Mouse (Mus musculus): ENCODE measurements around the gene Ptprn2. TPM values are rescaled to one million over a fixed set of nuclear protein-coding genes. Genes with fewer than 3 reads are reported as not detected.

The Ptprn2 gene
- total and polyA plus RNA-seq, 3 experiments: 0.22 TPM; not detected in 2

DNA sequence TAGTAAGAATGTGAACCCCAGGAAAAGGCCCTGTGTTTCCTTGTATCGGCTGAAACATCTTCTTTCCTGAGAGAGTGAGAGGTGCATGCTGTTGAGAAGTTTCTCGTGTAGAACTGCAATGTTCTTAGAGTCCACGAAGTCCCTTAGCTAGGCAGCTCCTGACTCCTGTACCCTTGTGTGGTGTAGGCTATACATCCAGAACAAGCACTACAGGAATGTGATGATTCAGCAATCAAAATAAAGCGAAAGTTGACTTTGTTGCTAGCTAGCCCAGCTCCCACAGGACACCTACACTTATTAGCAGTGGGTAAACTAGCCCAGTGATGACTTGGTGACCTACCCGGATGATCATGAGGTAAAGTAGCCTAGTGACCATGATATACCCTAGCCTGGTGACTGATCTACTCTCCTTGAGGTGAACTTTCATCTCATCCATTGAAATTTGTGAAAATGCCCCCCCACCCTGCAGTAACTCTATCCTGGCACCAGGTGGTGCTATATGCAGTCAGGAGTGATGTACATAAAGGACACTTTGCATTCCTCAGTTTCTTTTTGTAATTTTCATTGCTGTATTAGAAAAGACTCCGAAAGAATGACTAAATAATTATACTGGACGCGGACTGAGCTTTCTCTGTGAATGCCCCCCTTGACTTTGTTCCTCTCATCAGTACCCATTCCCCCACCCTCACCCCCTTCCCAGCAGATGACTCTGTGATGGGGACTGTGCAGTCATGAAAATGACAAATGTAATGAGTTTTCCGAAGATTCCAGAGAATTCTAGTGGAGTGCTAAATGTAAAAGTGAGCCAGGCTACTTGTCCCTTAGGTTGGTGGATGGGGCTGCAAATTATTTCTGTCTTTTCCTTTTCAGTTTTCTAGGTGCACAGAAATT is 140.1 kb downstream of the Ptprn2 start:
- Histone ChIP-seq H3K9me3 (replicated peaks) (peaks cover 17% of the 10 kb centered on the region), H3K4me3 (ENCODE audit: low read depth, low read length) (no peak overlapping the region), H3K36me3 (replicated peaks) (no peaks in the 10 kb centered on the region), H3K4me1 (ENCODE audit: insufficient read depth, low read depth, low read length) (no peaks in the 10 kb centered on the region), H3K27me3 (ENCODE audit: insufficient read depth, low read length) (no peaks in the 10 kb centered on the region)
- TF ChIP-seq CTCF (IDR thresholded peaks at IDR 0.05; ENCODE audit: low read depth, low read length) (peak; percentile 64; the same call in 1 of the 2 replicates), TAL1 (conservative IDR thresholded peaks at IDR 0.05; ENCODE audit: low read depth, low read length) (no peak)
- DNase-seq (ENCODE audit: low spot score) (no peak), ATAC-seq (ENCODE audit: extremely low read depth, insufficient number of reproducible peaks, low FRiP score, poor library complexity, severe bottlenecking) (0 out of 2 replicates have a peak, but pooled peaks have one; percentile 23)

DNA sequence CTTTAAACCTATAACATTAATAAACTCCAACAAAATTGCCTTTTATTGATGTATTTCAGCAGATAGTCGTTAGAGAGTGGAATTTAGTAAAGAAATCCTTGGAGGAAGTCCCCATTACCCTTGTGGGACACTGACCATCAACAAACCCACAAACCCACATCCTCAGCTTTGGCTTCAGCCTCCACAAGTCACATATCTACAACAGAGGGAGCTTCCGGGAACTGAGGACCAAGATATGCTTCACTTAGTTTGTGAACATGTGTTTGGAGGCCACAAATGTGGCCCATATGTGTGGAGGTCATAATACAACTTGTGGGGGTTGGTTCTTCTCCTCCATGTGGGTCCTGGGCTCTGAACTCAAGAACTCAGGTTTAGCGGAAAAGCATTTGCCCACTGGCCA is 143.5 kb downstream of the Ptprn2 start:
- Histone ChIP-seq H3K4me3 (ENCODE audit: low read depth, low read length) (no peak overlapping the region), H3K9me3 (replicated peaks) (peaks cover 20% of the 10 kb centered on the region), H3K27me3 (ENCODE audit: insufficient read depth, low read length) (no peaks in the 10 kb centered on the region), H3K4me1 (ENCODE audit: insufficient read depth, low read depth, low read length) (no peaks in the 10 kb centered on the region), H3K36me3 (replicated peaks) (no peaks in the 10 kb centered on the region)
- TF ChIP-seq POLR2AphosphoS5 (IDR thresholded peaks at IDR 0.05; ENCODE audit: insufficient replicate concordance, low read depth, low read length): no peak
- no peak for TF ChIP-seq GATA2 (IDR thresholded peaks at IDR 0.05; ENCODE audit: borderline replicate concordance, low read depth, low read length)
- no peak for TF ChIP-seq CTCF (IDR thresholded peaks at IDR 0.05; ENCODE audit: low read depth, low read length)
- no peak for TF ChIP-seq TAL1 (conservative IDR thresholded peaks at IDR 0.05; ENCODE audit: low read depth, low read length)
- TF ChIP-seq GATA1 (IDR thresholded peaks at IDR 0.05; ENCODE audit: borderline replicate concordance, low read length): no peak
- DNase-seq (ENCODE audit: low spot score) (no peak), ATAC-seq (ENCODE audit: extremely low read depth, insufficient number of reproducible peaks, low FRiP score, poor library complexity, severe bottlenecking) (no peak)

DNA sequence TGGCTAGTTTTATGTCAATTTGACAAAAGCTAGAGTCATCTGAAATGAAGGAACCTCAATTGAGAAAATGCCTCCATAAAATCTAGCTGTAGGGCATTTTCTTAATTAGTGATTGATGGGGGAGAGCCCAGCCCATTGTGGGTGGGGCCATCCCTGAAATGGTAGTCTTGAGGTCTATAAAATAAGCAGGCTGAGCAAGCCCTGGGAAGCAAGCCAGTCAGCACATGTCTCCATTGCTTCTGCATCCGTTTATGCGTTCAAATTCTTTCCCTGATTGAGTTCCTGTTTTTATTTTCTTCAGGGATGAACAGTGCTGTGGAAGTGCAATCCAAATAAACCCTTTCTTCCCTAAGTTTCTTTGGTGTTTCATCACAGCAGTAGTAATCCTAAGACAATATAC is 152.0 kb downstream of the Ptprn2 start:
- no peaks in the 10 kb centered on the region for H3K36me3 ChIP-seq (replicated peaks)
- H3K4me1 ChIP-seq (ENCODE audit: insufficient read depth, low read depth, low read length): no peaks in the 10 kb centered on the region
- H3K9me3 ChIP-seq (replicated peaks): peaks cover 21% of the 10 kb centered on the region
- TF ChIP-seq GATA2 (IDR thresholded peaks at IDR 0.05; ENCODE audit: borderline replicate concordance, low read depth, low read length) (no peak), POLR2AphosphoS5 (IDR thresholded peaks at IDR 0.05; ENCODE audit: insufficient replicate concordance, low read depth, low read length) (no peak), GATA1 (IDR thresholded peaks at IDR 0.05; ENCODE audit: borderline replicate concordance, low read length) (no peak), TAL1 (conservative IDR thresholded peaks at IDR 0.05; ENCODE audit: low read depth, low read length) (no peak), CTCF (IDR thresholded peaks at IDR 0.05; ENCODE audit: low read depth, low read length) (no peak)
- H3K27me3 ChIP-seq (ENCODE audit: insufficient read depth, low read length): no peaks in the 10 kb centered on the region
- no peak overlapping the region for H3K4me3 ChIP-seq (ENCODE audit: low read depth, low read length)
- DNase-seq (ENCODE audit: low spot score): no peak
- ATAC-seq (ENCODE audit: extremely low read depth, insufficient number of reproducible peaks, low FRiP score, poor library complexity, severe bottlenecking): no peak

DNA sequence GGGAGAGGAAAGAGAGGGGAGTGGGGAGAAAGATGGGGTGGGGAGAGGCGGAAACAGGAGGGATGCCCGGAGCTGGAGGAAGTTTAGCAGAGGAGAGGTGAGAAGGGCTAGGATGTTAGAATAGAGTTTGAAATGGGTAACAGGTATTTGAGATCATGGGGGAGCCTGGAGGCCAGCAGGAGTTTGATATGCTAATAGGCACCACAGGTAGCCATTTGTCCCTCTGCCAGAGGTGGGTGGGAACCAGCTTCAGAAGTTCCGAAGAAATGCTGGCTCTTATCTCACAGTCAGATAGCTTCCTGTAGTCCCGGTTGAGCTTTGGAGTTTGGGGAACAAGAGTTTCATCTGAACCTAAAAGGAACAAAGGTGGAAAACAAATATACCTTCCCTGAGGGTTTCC is 155.4 kb downstream of the Ptprn2 start:
- TF ChIP-seq GATA1 (IDR thresholded peaks at IDR 0.05; ENCODE audit: borderline replicate concordance, low read length): no peak
- TF ChIP-seq CTCF (IDR thresholded peaks at IDR 0.05; ENCODE audit: low read depth, low read length): no peak
- TF ChIP-seq GATA2 (IDR thresholded peaks at IDR 0.05; ENCODE audit: borderline replicate concordance, low read depth, low read length): no peak
- no peak for TF ChIP-seq POLR2AphosphoS5 (IDR thresholded peaks at IDR 0.05; ENCODE audit: insufficient replicate concordance, low read depth, low read length)
- TF ChIP-seq TAL1 (conservative IDR thresholded peaks at IDR 0.05; ENCODE audit: low read depth, low read length): no peak
- H3K9me3 ChIP-seq (replicated peaks): peaks cover 31% of the 10 kb centered on the region
- no peak overlapping the region for H3K4me3 ChIP-seq (ENCODE audit: low read depth, low read length)
- no peak for ATAC-seq (ENCODE audit: extremely low read depth, insufficient number of reproducible peaks, low FRiP score, poor library complexity, severe bottlenecking)
- H3K36me3 ChIP-seq (replicated peaks): no peaks in the 10 kb centered on the region
- no peaks in the 10 kb centered on the region for H3K27me3 ChIP-seq (ENCODE audit: insufficient read depth, low read length)
- no peaks in the 10 kb centered on the region for H3K4me1 ChIP-seq (ENCODE audit: insufficient read depth, low read depth, low read length)
- no peak for DNase-seq (ENCODE audit: low spot score)

DNA sequence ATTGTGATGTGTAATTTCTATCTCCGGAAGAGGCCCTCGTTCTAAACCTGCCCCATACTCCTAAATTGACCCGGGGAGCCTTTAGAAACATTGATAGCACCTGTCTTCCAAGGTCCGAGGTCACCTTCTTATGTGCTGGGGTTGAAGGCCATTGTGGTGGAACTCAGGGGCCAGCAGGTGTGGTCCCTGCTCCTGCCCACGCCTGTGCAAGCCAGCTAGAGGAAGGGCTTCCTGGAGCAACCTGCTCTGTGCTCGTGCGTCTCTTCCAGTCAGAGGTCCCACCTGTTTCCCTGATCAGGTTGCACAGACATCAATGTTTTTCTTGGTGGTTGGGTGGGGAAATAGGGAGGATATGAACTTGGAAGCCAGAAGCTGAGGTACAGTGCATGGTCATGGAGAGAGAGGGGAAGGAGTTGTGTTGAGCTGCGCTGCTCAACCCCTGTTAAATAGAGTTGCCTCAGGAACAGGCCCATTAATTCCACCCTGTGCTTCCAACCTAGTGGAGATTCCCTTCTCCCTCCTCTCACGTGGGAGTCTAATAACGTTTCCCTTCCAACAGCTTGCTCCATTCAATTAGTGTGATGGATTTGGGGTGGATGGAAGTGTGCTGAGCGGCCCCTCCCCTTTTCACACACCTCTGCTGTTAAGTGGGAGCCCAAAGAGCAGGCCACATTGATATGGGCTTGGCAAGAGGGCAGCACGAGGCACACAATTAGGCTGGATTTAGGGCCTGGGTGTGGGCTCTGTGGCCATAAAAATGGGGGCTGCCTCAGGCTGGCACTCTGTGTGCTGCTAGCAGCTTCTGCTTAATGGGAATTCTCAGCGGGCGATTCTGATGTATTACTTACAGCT is 156.0 kb downstream of the Ptprn2 start:
- H3K4me3 ChIP-seq (ENCODE audit: low read depth, low read length): no peak overlapping the region
- H3K9me3 ChIP-seq (replicated peaks): peaks cover 31% of the 10 kb centered on the region
- H3K36me3 ChIP-seq (replicated peaks): no peaks in the 10 kb centered on the region
- no peak for ATAC-seq (ENCODE audit: extremely low read depth, insufficient number of reproducible peaks, low FRiP score, poor library complexity, severe bottlenecking)
- H3K27me3 ChIP-seq (ENCODE audit: insufficient read depth, low read length): no peaks in the 10 kb centered on the region
- H3K4me1 ChIP-seq (ENCODE audit: insufficient read depth, low read depth, low read length): no peaks in the 10 kb centered on the region
- DNase-seq (ENCODE audit: low spot score): no peak
- no peak for TF ChIP-seq POLR2AphosphoS5 (IDR thresholded peaks at IDR 0.05; ENCODE audit: insufficient replicate concordance, low read depth, low read length)
- TF ChIP-seq GATA2 (IDR thresholded peaks at IDR 0.05; ENCODE audit: borderline replicate concordance, low read depth, low read length): no peak
- no peak for TF ChIP-seq TAL1 (conservative IDR thresholded peaks at IDR 0.05; ENCODE audit: low read depth, low read length)
- no peak for TF ChIP-seq GATA1 (IDR thresholded peaks at IDR 0.05; ENCODE audit: borderline replicate concordance, low read length)
- TF ChIP-seq CTCF (IDR thresholded peaks at IDR 0.05; ENCODE audit: low read depth, low read length): no peak

DNA sequence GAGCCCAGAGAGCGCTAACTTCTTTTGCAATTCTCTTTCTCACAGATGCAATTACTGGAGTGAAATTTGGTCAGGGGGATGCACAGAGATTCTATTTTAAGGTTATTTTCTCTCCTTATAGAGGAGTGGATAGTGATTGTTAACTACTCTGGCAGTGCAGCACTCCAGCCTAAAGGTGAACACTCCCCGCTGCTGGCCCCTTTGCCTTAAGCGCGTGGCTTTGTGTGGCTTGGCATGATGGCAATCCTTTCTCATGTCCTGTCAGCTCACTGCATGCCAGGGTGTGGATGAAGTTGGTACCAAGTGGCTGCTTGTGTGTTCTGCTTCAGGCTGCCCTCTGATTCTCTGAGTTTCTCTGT is 156.7 kb downstream of the Ptprn2 start:
- Histone ChIP-seq H3K4me3 (ENCODE audit: low read depth, low read length) (no peak overlapping the region), H3K4me1 (ENCODE audit: insufficient read depth, low read depth, low read length) (no peaks in the 10 kb centered on the region), H3K27me3 (ENCODE audit: insufficient read depth, low read length) (no peaks in the 10 kb centered on the region), H3K36me3 (replicated peaks) (no peaks in the 10 kb centered on the region), H3K9me3 (replicated peaks) (peaks cover 32% of the 10 kb centered on the region)
- ATAC-seq (ENCODE audit: extremely low read depth, insufficient number of reproducible peaks, low FRiP score, poor library complexity, severe bottlenecking): no peak
- TF ChIP-seq TAL1 (conservative IDR thresholded peaks at IDR 0.05; ENCODE audit: low read depth, low read length): no peak
- no peak for TF ChIP-seq GATA2 (IDR thresholded peaks at IDR 0.05; ENCODE audit: borderline replicate concordance, low read depth, low read length)
- no peak for TF ChIP-seq GATA1 (IDR thresholded peaks at IDR 0.05; ENCODE audit: borderline replicate concordance, low read length)
- TF ChIP-seq CTCF (IDR thresholded peaks at IDR 0.05; ENCODE audit: low read depth, low read length): no peak
- no peak for TF ChIP-seq POLR2AphosphoS5 (IDR thresholded peaks at IDR 0.05; ENCODE audit: insufficient replicate concordance, low read depth, low read length)
- DNase-seq (ENCODE audit: low spot score): no peak
